Mouse (Mus musculus) left cerebral cortex, adult 18-20 months (tissue): ENCODE data around the gene Esrrg. TPM values are rescaled to one million over a fixed set of nuclear protein-coding genes. Genes with fewer than 3 reads are reported as not detected.

Source experiments
- DNase-seq, 2 experiments: peaks; one replicate each; pipeline ENCODE4 v3.0.0; 2021 to 2022; ENCODE audit warnings: low spot score in 2 of 2, mixed read lengths in 1 of 2
- total RNA-seq, 2 experiments: library from RNA; stranded (reverse); gene quantifications; 2 replicates each; pipeline ENCODE4 v1.2.3; 2021

Gene Esrrg
- total RNA-seq, 2 experiments from 2014 or later, result 24.6 to 28.1 TPM

DNA sequence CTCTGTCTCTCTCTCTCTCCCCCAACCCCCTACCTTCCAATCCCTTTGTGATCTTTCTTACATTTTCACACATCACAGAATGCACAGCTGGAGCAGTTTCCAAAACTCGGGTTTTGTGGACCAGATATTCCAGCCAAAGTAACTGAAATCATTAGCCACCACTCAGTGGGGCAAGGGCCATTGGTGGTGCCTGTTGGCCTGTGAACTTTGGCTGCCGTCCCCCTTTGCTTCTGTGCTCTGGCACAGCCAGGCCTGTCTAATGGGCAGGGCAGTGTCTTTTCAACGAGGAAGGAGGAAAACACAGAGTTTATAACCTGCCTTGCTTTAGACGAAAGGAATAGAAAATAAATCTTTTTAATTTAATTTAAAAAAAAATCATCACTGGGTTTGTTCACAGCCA is 531.6 kb downstream of the Esrrg start:
- DNase-seq, result no peak

- no peak for DNase-seq
Measured at GRCm38 (mm10) chr1:188147381-188148156, 539.0 kb downstream of the Esrrg start.

DNA sequence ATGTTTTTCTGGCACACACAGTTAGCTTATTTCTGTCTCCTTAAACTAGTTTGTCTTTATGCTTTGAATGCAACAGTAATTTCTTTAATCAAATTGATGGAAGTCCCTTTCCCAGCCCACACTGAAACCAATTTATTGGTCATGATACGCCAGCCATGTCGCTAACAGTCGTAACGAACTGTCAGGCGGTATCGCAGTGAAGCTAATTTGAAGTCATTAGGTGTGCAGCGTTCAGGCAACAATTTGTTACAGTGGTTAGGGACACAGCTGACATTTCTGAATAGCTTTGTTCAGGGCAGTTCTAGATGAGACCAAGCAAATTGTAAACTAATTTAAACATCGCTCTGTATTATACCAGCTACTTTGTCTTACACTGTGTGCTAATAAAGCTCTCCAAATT is 542.5 kb downstream of the Esrrg start:
- DNase-seq, result no peak

DNA sequence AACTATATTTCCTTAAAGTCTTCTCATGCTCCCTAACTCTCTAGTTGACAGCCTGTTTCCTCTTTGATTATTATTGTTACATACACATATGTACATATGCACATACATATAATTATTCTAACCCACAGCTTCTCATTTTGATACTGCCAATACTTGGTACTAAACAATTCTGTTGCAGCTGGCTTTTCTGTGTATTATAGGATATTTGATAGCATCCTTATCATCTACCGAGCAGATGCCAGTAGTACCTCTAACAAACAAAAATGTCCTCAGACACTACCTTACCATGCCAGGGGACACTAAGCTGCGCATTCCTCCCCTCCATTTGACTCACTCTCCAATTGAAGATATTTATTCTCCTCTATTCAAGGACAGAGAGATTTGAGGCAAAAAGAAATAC is 543.4 kb downstream of the Esrrg start:
- no peak for DNase-seq

- DNase-seq, result no peak
Measured at GRCm38 (mm10) chr1:188153665-188154064, 545.1 kb downstream of the Esrrg start.

DNA sequence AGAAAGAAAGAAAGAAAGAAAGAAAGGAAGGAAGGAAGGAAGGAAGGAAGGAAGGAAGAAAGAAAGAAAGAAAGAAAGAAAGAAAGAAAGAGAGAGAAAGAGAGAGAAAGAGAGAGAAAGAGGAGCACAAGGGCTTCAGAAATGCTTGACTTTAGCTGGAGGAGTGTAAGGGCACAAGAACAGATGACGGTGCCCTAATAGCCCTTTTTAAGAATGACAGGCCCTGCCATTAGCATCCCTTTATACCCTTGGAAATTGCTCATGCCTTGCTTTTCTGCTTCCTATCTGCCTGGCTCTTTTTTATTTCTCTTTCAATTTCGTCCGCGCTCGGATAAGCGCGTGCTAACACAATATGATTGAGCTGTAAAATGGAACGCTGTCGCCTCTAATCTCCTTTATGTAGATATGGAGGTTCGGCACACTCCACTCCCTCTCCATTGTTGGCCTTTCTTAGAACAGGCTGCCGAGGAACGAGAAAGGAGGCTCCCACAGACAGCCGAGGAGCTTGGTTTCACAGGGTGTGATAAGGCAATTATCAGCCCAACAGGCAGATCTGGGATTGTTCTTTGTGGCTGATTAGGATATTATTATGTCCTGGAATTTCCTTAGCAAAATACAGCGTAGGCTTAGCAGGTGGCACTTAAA is 546.0 kb downstream of the Esrrg start:
- DNase-seq, result peak in 1 of 2 experiments; percentile 12

- DNase-seq, result no peak
Measured at GRCm38 (mm10) chr1:188155135-188155779, 546.7 kb downstream of the Esrrg start.

DNA sequence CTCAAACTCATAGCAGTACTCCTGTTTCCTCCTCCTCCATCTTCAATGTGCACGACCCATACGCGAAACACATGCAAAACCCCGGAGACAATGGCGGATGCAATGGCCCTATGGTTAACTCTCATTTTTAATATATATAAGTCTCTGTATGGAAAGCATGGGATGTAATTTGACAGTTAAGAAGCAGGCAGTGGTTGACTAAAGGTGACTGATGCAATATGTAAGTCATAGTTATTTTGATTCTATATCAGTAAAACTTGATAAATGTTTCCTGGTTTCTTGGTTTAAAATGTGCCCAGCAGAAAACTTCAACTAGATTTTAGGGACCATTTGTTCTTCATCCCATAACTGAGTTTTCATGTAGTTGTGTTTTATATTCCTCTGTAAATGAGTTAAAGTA is 547.9 kb downstream of the Esrrg start:
- no peak for DNase-seq

- no peak for DNase-seq
Measured at GRCm38 (mm10) chr1:188157237-188157955, 548.8 kb downstream of the Esrrg start.

DNA sequence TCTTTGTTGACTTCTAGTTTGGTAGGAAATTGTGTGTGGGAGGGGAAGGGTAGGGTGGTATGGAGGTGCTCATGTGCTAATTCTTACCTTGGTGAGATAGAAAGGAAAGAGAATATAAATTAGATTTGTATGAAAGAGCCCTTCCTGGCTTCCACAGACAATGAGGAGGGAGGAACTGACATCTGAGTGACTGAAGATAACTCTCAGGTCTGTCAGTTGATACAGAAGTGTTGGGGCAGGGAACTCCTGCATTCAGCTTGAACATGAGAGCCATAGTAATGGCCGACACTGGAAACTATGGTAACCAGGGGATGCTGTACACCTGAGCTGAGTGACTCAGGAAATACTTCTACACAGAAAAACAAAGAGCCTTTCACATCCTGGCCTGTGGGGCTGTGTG is 550.1 kb downstream of the Esrrg start:
- no peak for DNase-seq

DNA sequence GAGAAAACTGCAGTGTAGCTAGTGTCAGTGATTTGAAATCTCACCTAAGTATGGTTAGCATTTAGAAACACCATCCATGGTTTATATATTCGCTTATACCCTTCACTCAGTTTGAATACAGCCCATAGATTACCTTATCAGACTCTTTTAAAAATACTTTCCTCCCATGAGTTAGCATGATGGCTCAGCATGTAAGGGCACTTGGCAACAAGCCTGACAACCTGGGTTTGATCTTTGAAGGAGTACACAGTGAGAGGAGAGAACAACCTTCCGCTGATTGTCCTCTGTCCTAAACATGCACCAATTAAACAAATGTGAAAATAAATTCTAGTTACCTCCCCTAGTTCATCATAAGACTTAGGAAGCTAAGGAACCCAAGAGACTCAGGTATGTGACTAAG is 550.5 kb downstream of the Esrrg start:
- no peak for DNase-seq

DNA sequence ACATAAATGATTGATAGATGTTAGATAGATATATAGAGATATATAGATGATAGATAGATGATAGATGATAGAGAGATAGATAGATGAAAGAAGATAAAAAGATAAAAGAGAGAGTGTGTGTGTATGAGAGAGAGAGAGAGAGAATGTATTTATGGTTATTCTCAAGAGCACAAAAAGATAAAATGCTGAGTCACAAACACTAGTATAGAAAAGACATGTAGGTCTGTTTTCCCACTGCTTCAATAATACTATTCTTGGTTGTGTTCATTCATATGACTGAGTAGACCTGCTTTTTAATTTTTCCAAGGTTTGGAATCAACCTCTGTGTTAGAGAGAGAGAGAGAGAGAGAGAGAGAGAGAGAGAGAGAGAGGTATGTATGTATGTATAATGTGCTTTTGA is 554.5 kb downstream of the Esrrg start:
- DNase-seq, result no peak

DNA sequence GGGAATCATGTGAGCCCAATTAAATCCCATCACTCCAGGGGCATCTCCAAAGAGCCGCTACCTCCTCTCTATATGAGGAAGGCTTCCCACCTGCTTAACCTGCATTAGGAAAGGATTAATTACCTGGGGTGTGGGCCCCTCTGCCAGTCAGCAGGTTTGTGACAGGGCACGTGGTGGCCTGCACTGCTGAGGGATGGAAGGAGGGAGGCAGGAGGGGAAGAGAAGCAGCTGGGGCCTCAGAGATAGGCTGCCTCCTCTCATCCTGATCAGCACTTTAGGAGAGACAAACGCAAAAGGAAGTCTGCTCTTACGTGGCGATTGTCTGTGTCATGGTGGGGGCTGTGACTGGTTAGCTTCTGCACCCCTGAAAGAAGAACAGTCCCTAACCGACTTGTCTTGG is 555.7 kb downstream of the Esrrg start:
- DNase-seq, result no peak

DNA sequence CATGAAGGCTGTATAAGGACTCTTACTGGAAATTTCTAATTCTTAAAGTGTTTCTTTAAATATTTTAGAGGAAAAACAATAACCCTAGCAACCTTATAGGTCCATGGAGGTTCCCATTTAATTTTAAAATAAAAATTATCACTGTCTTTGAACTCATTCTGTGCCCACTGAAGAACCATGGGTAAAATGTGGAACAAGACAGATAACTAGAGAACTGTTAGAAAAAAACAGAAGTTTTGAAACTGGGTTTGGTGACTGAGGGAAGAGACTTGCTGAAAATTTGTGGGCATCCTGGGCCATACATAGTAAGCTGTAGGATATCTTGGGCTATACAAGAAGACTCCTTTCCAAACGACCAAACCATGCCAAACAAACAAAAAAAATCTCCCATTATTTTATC is 565.3 kb downstream of the Esrrg start:
- DNase-seq, result no peak

DNA sequence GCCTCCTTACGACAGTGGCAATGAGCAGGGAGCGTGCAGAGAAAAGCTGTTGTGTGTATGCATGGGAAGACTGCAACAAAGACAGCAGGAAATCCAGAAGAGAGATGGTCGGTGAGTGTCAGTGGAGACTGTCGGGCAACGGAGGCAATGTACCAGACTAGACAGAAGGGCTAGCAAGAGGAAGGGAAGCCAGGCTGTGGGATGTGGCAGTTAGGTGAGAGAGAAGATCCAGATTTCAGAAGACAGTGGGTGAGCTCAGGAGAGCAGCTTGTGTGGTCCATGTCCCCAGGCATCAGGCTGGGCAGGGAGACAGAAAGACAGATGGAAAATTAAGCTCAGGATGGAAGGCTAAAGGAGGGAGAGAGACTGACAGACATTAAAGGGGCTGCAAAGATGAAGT is 574.4 kb downstream of the Esrrg start:
- no peak for DNase-seq

DNA sequence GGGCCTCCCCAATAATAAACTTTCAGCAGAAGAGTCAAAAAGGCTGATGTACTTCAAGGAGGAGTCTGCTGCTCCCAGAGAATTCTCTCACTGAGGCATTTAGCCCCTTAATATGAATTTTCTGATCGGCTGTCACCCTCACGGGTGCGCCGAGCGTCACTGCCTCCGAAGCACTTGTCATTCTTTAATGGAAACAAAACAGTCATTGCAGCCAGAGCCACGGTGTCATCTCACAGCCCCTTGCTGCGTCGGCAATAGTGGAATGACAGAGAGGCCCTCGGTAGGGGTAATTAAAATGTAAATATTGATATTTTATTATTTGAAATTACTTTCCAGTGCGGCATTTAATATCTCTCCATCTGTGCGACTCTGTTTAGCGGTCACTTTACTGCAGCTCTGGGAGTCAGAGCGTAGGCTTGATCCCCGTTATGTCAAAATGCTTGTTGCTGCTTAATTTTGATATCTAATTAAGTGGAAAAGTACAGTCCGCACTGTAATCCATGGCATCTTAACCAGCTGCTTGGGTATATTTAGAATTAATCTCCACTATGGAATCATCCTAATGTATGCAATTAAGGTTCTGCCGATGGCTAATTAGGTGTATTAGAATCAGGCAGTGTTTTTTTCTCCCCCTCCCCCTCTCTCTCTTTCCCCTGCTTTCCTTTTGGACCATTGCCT is 578.0 kb downstream of the Esrrg start:
- DNase-seq, result no peak

GRCm38 (mm10) chr1:188192971-188193370 is 584.4 kb downstream of the Esrrg start:
- no peak for DNase-seq

- DNase-seq, result no peak
Measured at GRCm38 (mm10) chr1:188207421-188207820, 598.8 kb downstream of the Esrrg start.

DNA sequence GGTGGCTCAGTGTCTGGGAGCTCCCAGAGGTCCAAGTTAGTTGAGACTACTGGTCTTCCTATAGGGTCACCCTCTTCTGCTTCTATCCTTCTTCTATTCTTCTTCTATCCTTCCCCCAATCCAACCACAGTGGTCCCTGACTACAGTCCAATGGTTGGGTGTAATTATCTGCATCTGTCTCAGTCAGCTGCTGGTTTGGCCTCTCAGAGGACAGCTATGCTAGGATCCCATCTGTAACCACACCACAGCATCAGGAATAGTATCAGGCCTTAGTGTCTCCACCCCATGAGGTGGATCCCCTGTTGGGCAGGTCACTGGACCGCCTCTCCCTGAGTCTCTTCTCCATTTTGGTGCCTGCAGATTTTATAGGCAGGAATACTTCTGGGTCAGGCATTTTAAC is 600.4 kb downstream of the Esrrg start:
- no peak for DNase-seq

DNA sequence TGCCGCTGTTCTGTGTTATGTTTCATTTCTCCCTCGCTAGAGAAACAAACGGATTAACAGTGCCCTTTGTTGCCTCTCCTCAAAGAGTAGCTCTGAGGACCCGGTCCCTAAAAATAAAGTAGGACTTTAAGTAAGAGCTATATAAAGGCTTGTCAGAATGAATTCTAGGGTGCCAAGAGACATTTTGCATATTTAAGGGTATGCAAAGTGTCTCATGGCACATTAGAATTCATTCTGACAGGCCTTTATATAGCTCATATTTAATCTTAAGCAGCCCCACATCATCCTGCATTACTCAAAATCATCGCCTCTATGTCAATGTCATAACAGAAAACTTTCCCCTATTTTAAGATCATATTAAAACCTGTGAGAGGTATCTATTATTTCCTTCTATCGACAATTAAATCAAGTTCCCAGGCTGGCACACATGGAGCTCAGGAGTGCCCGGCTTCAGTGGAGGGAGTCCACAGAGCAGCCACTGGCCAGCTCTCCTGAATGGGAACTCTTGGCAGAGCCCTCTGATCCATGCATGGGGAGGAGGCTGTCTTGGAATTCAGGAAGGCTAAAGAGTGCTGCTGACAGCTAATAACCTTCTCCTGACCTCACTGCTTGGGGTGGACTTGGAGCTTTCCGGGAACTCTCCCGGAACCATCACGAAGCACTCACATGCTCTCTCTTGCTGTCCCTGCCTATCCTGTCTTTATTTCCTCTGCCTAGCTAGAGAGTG is 606.5 kb downstream of the Esrrg start:
- no peak for DNase-seq
